Mouse (Mus musculus) CH12.LX (cell line): Measurements from ENCODE around the gene Ywhag. TPM values are rescaled to one million over a fixed set of nuclear protein-coding genes. Genes with fewer than 3 reads are reported as not detected.
A peak's percentile ranks its signal among the peaks of the same experiment; 100 is the strongest.

Source experiments
- DNase-seq: peaks from one replicate; pipeline ENCODE4 v3.0.0-alpha.2; 2013; ENCODE audit errors: extremely low read depth
- H3K27ac ChIP-seq: 2 replicates; pipeline ENCODE4 v1.5.1; 2012; ENCODE audit warnings: low read depth, mild to moderate bottlenecking, control low read depth, moderate library complexity; ENCODE audit not compliant: insufficient read depth
- H3K27me3 ChIP-seq: replicated peaks from 2 replicates; pipeline ENCODE3; 2012; ENCODE audit warnings: inconsistent platforms
- H3K36me3 ChIP-seq, 2 experiments: replicated peaks in 1 of 2; 2 replicates each; pipeline versions ENCODE3 to v1.6.1; 2012; ENCODE audit warnings: inconsistent platforms in 1 of 2, low read length in 1 of 2, mild to moderate bottlenecking in 1 of 2, mixed read lengths in 1 of 2, moderate library complexity in 1 of 2; ENCODE audit not compliant: control insufficient read depth in 1 of 2, insufficient read depth in 1 of 2
- H3K4me1 ChIP-seq, 2 experiments: 2 replicates each; pipeline ENCODE4 v1.6.1; 2012; ENCODE audit warnings: inconsistent platforms in 1 of 2, moderate library complexity in 1 of 2; ENCODE audit not compliant: insufficient read depth in 2 of 2, control insufficient read depth in 1 of 2
- H3K4me2 ChIP-seq: 2 replicates; pipeline ENCODE4 v1.6.1; 2012; ENCODE audit warnings: low read depth, mild to moderate bottlenecking, control low read depth; ENCODE audit not compliant: poor library complexity, insufficient read depth, severe bottlenecking
- H3K4me3 ChIP-seq, 3 experiments: fragments of 150-350 bp in 1 of 3; sonication (generic) in 1 of 3; replicated peaks in 1 of 3; 2 replicates each; pipeline versions ENCODE3 to v1.5.1; 2011 to 2012; ENCODE audit warnings: low read depth in 2 of 3, low read length in 2 of 3, mild to moderate bottlenecking in 2 of 3, moderate library complexity in 2 of 3, control low read depth in 1 of 3, improper control_type of control experiment in 1 of 3, inconsistent platforms in 1 of 3, mixed read lengths in 1 of 3; ENCODE audit not compliant: poor library complexity in 1 of 3
- H3K79me2 ChIP-seq: replicated peaks from 2 replicates; pipeline ENCODE4 v1.6.1; 2012; ENCODE audit warnings: mild to moderate bottlenecking, moderate library complexity; ENCODE audit not compliant: control insufficient read depth, poor library complexity, insufficient read depth, severe bottlenecking; ENCODE audit errors: extremely low read depth
- H3K9ac ChIP-seq: 2 replicates; pipeline ENCODE4 v1.6.1; 2012; ENCODE audit warnings: low read depth, mild to moderate bottlenecking, control low read depth, moderate library complexity; ENCODE audit not compliant: insufficient read depth
- H3K9me3 ChIP-seq: replicated peaks from 2 replicates; pipeline ENCODE3; 2012; ENCODE audit warnings: low read length, inconsistent platforms, mixed read lengths
- CTCF ChIP-seq, 2 experiments: IDR thresholded peaks in 1 of 2; conservative IDR thresholded peaks in 1 of 2; 2 replicates each; pipeline ENCODE4 v1.5.1; 2011 to 2012; ENCODE audit warnings: low read depth in 2 of 2, low read length in 2 of 2, improper control_type of control experiment in 1 of 2, inconsistent platforms in 1 of 2, mild to moderate bottlenecking in 1 of 2, moderate library complexity in 1 of 2
- E2F4 ChIP-seq: IDR thresholded peaks from 2 replicates; pipeline ENCODE4 v1.6.1; 2011; ENCODE audit warnings: low read depth, low read length, improper control_type of control experiment; ENCODE audit not compliant: insufficient replicate concordance
- ELF1 ChIP-seq: IDR thresholded peaks from 2 replicates; pipeline ENCODE4 v1.6.1; 2014; ENCODE audit warnings: low read depth, mild to moderate bottlenecking, inconsistent platforms, low read length, improper control_type of control experiment
- EP300 ChIP-seq: IDR thresholded peaks from 2 replicates; pipeline ENCODE4 v1.6.1; 2011; ENCODE audit warnings: low read length, improper control_type of control experiment
- ETS1 ChIP-seq: conservative IDR thresholded peaks from 2 replicates; pipeline ENCODE4 v1.6.1; 2012; ENCODE audit warnings: low read depth, mild to moderate bottlenecking, inconsistent platforms, low read length, improper control_type of control experiment, moderate library complexity
- HCFC1 ChIP-seq: IDR thresholded peaks from 2 replicates; pipeline ENCODE4 v1.6.1; 2012; ENCODE audit warnings: low read depth, mild to moderate bottlenecking, inconsistent platforms, low read length, improper control_type of control experiment
- IRF4 ChIP-seq: IDR thresholded peaks from 2 replicates; pipeline ENCODE4 v1.6.1; 2014; ENCODE audit warnings: low read depth, mild to moderate bottlenecking, inconsistent platforms, low read length, improper control_type of control experiment
- JUND ChIP-seq: conservative IDR thresholded peaks from 2 replicates; pipeline ENCODE4 v1.6.1; 2011; ENCODE audit warnings: low read depth, low read length, improper control_type of control experiment
- KAT2A ChIP-seq: IDR thresholded peaks from 2 replicates; pipeline ENCODE4 v1.6.1; 2012; ENCODE audit warnings: low read length, improper control_type of control experiment, inconsistent platforms; ENCODE audit not compliant: insufficient replicate concordance
- MAFK ChIP-seq: IDR thresholded peaks from 2 replicates; pipeline ENCODE4 v1.6.1; 2011; ENCODE audit warnings: low read length, improper control_type of control experiment; ENCODE audit not compliant: insufficient replicate concordance
- MAX ChIP-seq: IDR thresholded peaks from 2 replicates; pipeline ENCODE4 v1.6.1; 2011; ENCODE audit warnings: low read length, improper control_type of control experiment
- MAZ ChIP-seq: IDR thresholded peaks from 2 replicates; pipeline ENCODE4 v1.6.1; 2012; ENCODE audit warnings: low read depth, mild to moderate bottlenecking, inconsistent platforms, low read length, improper control_type of control experiment, moderate library complexity
- MEF2A ChIP-seq: IDR thresholded peaks from 2 replicates; pipeline ENCODE4 v1.6.1; 2014; ENCODE audit warnings: low read depth, mild to moderate bottlenecking, inconsistent platforms, low read length, improper control_type of control experiment, borderline replicate concordance
- MXI1 ChIP-seq: IDR thresholded peaks from 2 replicates; pipeline ENCODE4 v1.6.1; 2011; ENCODE audit warnings: mild to moderate bottlenecking, low read depth, low read length, improper control_type of control experiment
- MYC ChIP-seq: IDR thresholded peaks from 2 replicates; pipeline ENCODE4 v1.6.1; 2011; ENCODE audit warnings: low read depth, mild to moderate bottlenecking, improper control_type of control experiment, low read length
- PAX5 ChIP-seq: IDR thresholded peaks from 2 replicates; pipeline ENCODE4 v1.6.1; 2012; ENCODE audit warnings: low read length, inconsistent platforms, mixed read lengths
- POLR2A ChIP-seq: IDR thresholded peaks from 2 replicates; pipeline ENCODE4 v1.6.1; 2011; ENCODE audit warnings: low read depth, mild to moderate bottlenecking, improper control_type of control experiment, low read length
- POLR2AphosphoS2 ChIP-seq: IDR thresholded peaks from 2 replicates; pipeline ENCODE4 v1.6.1; 2011; ENCODE audit warnings: low read depth, low read length, improper control_type of control experiment
- RAD21 ChIP-seq: IDR thresholded peaks from 2 replicates; pipeline ENCODE4 v1.6.1; 2011; ENCODE audit warnings: low read depth, mild to moderate bottlenecking, low read length, improper control_type of control experiment, moderate library complexity
- RCOR1 ChIP-seq: conservative IDR thresholded peaks from 2 replicates; pipeline ENCODE4 v1.6.1; 2012; ENCODE audit warnings: low read depth, mild to moderate bottlenecking, inconsistent platforms, low read length, improper control_type of control experiment
- SIN3A ChIP-seq: IDR thresholded peaks from 2 replicates; pipeline ENCODE4 v1.6.1; 2012; ENCODE audit warnings: low read length, improper control_type of control experiment, inconsistent platforms
- SMC3 ChIP-seq: IDR thresholded peaks from 2 replicates; pipeline ENCODE4 v1.6.1; 2011; ENCODE audit warnings: low read depth, low read length, improper control_type of control experiment
- TBP ChIP-seq: conservative IDR thresholded peaks from 2 replicates; pipeline ENCODE4 v1.6.1; 2011; ENCODE audit warnings: low read depth, low read length, improper control_type of control experiment
- USF1 ChIP-seq: IDR thresholded peaks from 2 replicates; pipeline ENCODE4 v1.6.1; 2014; ENCODE audit warnings: low read depth, mild to moderate bottlenecking, inconsistent platforms, low read length, improper control_type of control experiment
- ZC3H11A ChIP-seq: IDR thresholded peaks from 2 replicates; pipeline ENCODE4 v1.6.1; 2012; ENCODE audit warnings: low read depth, mild to moderate bottlenecking, inconsistent platforms, low read length, improper control_type of control experiment
- ZKSCAN1 ChIP-seq: IDR thresholded peaks from 2 replicates; pipeline ENCODE4 v1.6.1; 2012; ENCODE audit warnings: low read depth, inconsistent platforms, low read length, improper control_type of control experiment, borderline replicate concordance
- ZMIZ1 ChIP-seq: IDR thresholded peaks from 2 replicates; pipeline ENCODE4 v1.6.1; 2012; ENCODE audit warnings: low read depth, mild to moderate bottlenecking, inconsistent platforms, low read length, improper control_type of control experiment
- ZNF384 ChIP-seq: IDR thresholded peaks from 2 replicates; pipeline ENCODE4 v1.6.1; 2012; ENCODE audit warnings: low read depth, low read length, improper control_type of control experiment, inconsistent platforms
- dilution Hi-C: fragments of 300-500 bp; cut with MboI; formaldehyde crosslinking; loops from 2 replicates; pipeline ENCODE4 v1.14.3; 2020; ENCODE audit warnings: low sequenced_read_pairs; ENCODE audit not compliant: extremely low pct_unique_long_range_greater_than_20kb, extremely low pct_ligation_motif_present
- in situ Hi-C: fragments of 300-500 bp; cut with MboI; formaldehyde crosslinking; loops from 3 replicates; pipeline ENCODE4 v1.14.3; 2019; ENCODE audit warnings: low sequenced_read_pairs, low pct_ligation_motif_present, low pct_unique_long_range_greater_than_20kb, mixed read lengths
- polyA plus RNA-seq: library from polyadenylated mRNA; unstranded; fragments of >175 nt; gene quantifications from 2 replicates; pipeline ENCODE4 v1.2.1, GENCODE M21; 2012; ENCODE audit warnings: low read depth; ENCODE audit not compliant: insufficient read length
- total RNA-seq, 2 experiments: library from RNA; depleted of rRNA; stranded (reverse); fragments of 300-350 nt in 1 of 2; fragments of >200 nt in 1 of 2; gene quantifications; 2 replicates each; pipeline ENCODE4 v1.2.3; 2012 to 2014

Ywhag gene
- total and polyA plus RNA-seq, 3 experiments: 55.3 to 239 (median 77.3) TPM

GRCm38 (mm10) chr5:135877180-135877579, 57.2 kb downstream of the Ywhag start:
- in situ Hi-C loops: no loop called here
- TF ChIP-seq MAFK (no peak), MYC (peak; percentile 63; the same call in 1 of the 2 replicates), KAT2A (no peak), TBP (no peak), MXI1 (no peak), RAD21 (no peak; the same call in none of the 2 replicates), HCFC1 (no peak), ETS1 (no peak), PAX5 (no peak), MAX (peak; percentile 72; the same call in 1 of the 2 replicates), CTCF (conservative IDR thresholded peaks at IDR 0.05 in 1 of 2, IDR thresholded peaks at IDR 0.05 in 1 of 2; ENCODE audit: low read depth in 2 of 2, low read length in 2 of 2) (peak; percentile 47 to 79; a peak in 3 of 4 replicates), E2F4 (no peak), MEF2A (no peak), POLR2AphosphoS2 (no peak), ELF1 (0 out of 2 replicates have a peak, but pooled peaks have one; percentile 18), ZNF384 (no peak), SMC3 (peak; percentile 50), EP300 (no peak), IRF4 (peak; percentile 31; the same call in 1 of the 2 replicates), MAZ (no peak), RCOR1 (no peak), JUND (no peak), ZMIZ1 (no peak), POLR2A (no peak), ZC3H11A (no peak), SIN3A (no peak), USF1 (no peak), ZKSCAN1 (no peak)
- dilution Hi-C loops: no loop called here
- DNase-seq: peak; percentile 71
- no peak overlapping the region for H3K27ac ChIP-seq
- H3K4me1 ChIP-seq: peaks cover 2 to 20% of the 10 kb centered on the region in 2 experiments; a peak in 3 of 4 replicates
- H3K27me3 ChIP-seq: peaks cover 3% of the 10 kb centered on the region
- no peaks in the 10 kb centered on the region for H3K36me3 ChIP-seq
- peak overlapping the region in 1 of 3 experiments; percentile 25 for H3K4me3 ChIP-seq
- H3K9ac ChIP-seq: peak overlapping the region; percentile 53
- H3K9me3 ChIP-seq: no peaks in the 10 kb centered on the region
- H3K79me2 ChIP-seq: no peaks in the 10 kb centered on the region
- peak overlapping the region; percentile 86 for H3K4me2 ChIP-seq
